Mouse (Mus musculus) heart, adult 2 months (tissue): ENCODE measurements around the gene Actn3. TPM values are rescaled to one million over a fixed set of nuclear protein-coding genes. Genes with fewer than 3 reads are reported as not detected.

Experiments
- DNase-seq, 2 experiments: peaks; one replicate each; pipeline ENCODE4 v3.0.0; 2021
- H3K27ac ChIP-seq: fragments of 200-600 bp; 2 replicates; pipeline ENCODE4 v1.8.1; 2022
- H3K27me3 ChIP-seq: fragments of 200-500 bp; 2 replicates; pipeline ENCODE4 v1.6.1; 2012; ENCODE audit warnings: mild to moderate bottlenecking, low read length, inconsistent platforms, mixed read lengths; ENCODE audit not compliant: control insufficient read depth, insufficient read depth
- H3K36me3 ChIP-seq: fragments of 200-500 bp; 2 replicates; pipeline ENCODE4 v1.6.1; 2012; ENCODE audit warnings: low read length, inconsistent platforms; ENCODE audit not compliant: control insufficient read depth, insufficient read depth
- H3K4me1 ChIP-seq: fragments of 200-500 bp; 2 replicates; pipeline ENCODE4 v1.6.1; 2011; ENCODE audit warnings: low read length; ENCODE audit not compliant: control insufficient read depth, insufficient read depth
- H3K4me3 ChIP-seq: fragments of 200-600 bp; 2 replicates; pipeline ENCODE4 v1.8.1; 2022
- H3K79me2 ChIP-seq: fragments of 200-500 bp; replicated peaks from 2 replicates; pipeline ENCODE4 v1.6.1; 2012; ENCODE audit warnings: mild to moderate bottlenecking, inconsistent platforms, low read length, moderate library complexity, mixed read lengths; ENCODE audit not compliant: control insufficient read depth, insufficient read depth
- H3K9ac ChIP-seq: fragments of 200-500 bp; 2 replicates; pipeline ENCODE4 v1.6.1; 2012; ENCODE audit warnings: low read depth, mild to moderate bottlenecking, control low read depth, inconsistent platforms, low read length, mixed read lengths
- CTCF ChIP-seq: fragments of 200-600 bp; IDR thresholded peaks from 2 replicates; pipeline ENCODE4 v1.8.1; 2022; ENCODE audit warnings: antibody characterized with exemption, mild to moderate bottlenecking, moderate library complexity
- WGBS: fragments of 180-500 bp; shearing (Covaris S2); methylation state at CpG from one replicate; pipeline ENCODE4 v1.1.7; 2018; 5-methylcytosine and 5-hydroxymethylcytosine counted together
- intact Hi-C: fragments of 180-260 bp; cut with DNase I; formaldehyde crosslinking; loops from one replicate; pipeline ENCODE4 v1.15.1; 2025
- polyA plus RNA-seq: library from polyadenylated mRNA; depleted of rRNA; stranded (reverse); fragments of >200 nt; gene quantifications from 2 replicates; pipeline ENCODE4 v1.2.3, GENCODE M21; 2012; rRNA removed
- total RNA-seq, 2 experiments: library from RNA; stranded (reverse); gene quantifications; 2 replicates each; pipeline ENCODE4 v1.2.3; 2021

Actn3 gene
- total and polyA plus RNA-seq, 3 experiments: 0.39 to 0.57 (median 0.39) TPM

DNA sequence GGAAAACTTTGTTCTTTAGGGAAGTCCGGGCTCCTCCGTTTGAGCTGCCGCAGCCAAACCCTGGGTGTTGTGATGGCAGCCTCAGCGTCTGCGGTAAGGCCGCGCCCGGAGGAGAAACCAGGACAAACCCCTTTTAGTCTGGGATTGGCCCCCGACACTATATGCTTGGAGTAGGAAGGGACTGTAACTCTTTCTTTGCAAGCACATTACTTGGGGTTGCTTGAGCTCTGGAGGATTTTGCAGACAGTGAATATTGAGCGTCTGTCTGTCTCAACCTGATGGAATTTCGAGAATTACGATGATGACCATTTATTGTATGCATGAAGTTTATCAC lies 65.8 kb downstream of the Actn3 start:
- Histone ChIP-seq H3K4me3 (peak overlapping the region; percentile 86), H3K79me2 (peaks cover 7% of the 10 kb centered on the region; the same call in 1 of the 2 replicates), H3K27me3 (peaks cover 1% of the 10 kb centered on the region; the same call in 1 of the 2 replicates), H3K4me1 (peaks cover 4% of the 10 kb centered on the region), H3K36me3 (peaks cover 14% of the 10 kb centered on the region), H3K27ac (peak overlapping the region; percentile 88), H3K9ac (peak overlapping the region; percentile 87)
- intact Hi-C loops: loop anchor here (2.0 kb wide), 2 partner anchors 27 to 55 kb away; partner anchors contain the start of genes Ccdc87, Ccs and Rbm4b
- DNase-seq: no peak
- 3% methylated on average over 12 of the region's 12 CpGs for WGBS
- no peak for TF ChIP-seq CTCF

Other genes with a start within 250 kb of the Actn3 start
- not detected for gene Gm960, start 179.2 kb downstream of the Actn3 start, total RNA-seq
- gene Gm960, start 179.2 kb downstream of the Actn3 start, polyA plus RNA-seq: not detected in 2 replicates
- under 1 TPM; 0.23 to 0.27 TPM for gene Sptbn2, start 166.7 kb downstream of the Actn3 start, total RNA-seq
- gene Sptbn2, start 166.7 kb downstream of the Actn3 start, polyA plus RNA-seq: 0.18 and 0.20 TPM in 2 replicates
- gene Rbm4b, start 121.4 kb downstream of the Actn3 start, total RNA-seq: 1 to 10 TPM; 6.3 to 6.5 TPM
- gene Rbm4b, start 121.4 kb downstream of the Actn3 start, polyA plus RNA-seq: 5.1 and 6.9 TPM in 2 replicates
- gene Rbm4, start 84.0 kb downstream of the Actn3 start, total RNA-seq: 10 to 100 TPM; 39.4 to 46.3 TPM
- 39.2 and 63.1 TPM in 2 replicates for gene Rbm4, start 84.0 kb downstream of the Actn3 start, polyA plus RNA-seq
- 10 to 100 TPM in 1 of 2 experiments, 1 to 10 TPM in 1; 8.0 to 16.9 TPM for gene Gm21992, start 66.3 kb downstream of the Actn3 start, total RNA-seq
- 9.3 and 18.4 TPM in 2 replicates for gene Gm21992, start 66.3 kb downstream of the Actn3 start, polyA plus RNA-seq
- gene Rbm14, start 66.3 kb downstream of the Actn3 start, total RNA-seq: 10 to 100 TPM; 19.5 to 25.4 TPM
- 16.2 and 17.2 TPM in 2 replicates for gene Rbm14, start 66.3 kb downstream of the Actn3 start, polyA plus RNA-seq
- 10 to 100 TPM; 23.1 to 28.5 TPM for gene Ccs, start 38.6 kb downstream of the Actn3 start, total RNA-seq
- gene Ccs, start 38.6 kb downstream of the Actn3 start, polyA plus RNA-seq: 26.3 and 27.3 TPM in 2 replicates
- gene Ccdc87, start 38.5 kb downstream of the Actn3 start, total RNA-seq: not detected
- 0.16 TPM in 1 of 2 replicates, not detected in the other for gene Ccdc87, start 38.5 kb downstream of the Actn3 start, polyA plus RNA-seq
- 10 to 100 TPM; 66.6 to 80.6 TPM for gene Ctsf, start 22.8 kb downstream of the Actn3 start, total RNA-seq
- gene Ctsf, start 22.8 kb downstream of the Actn3 start, polyA plus RNA-seq: 80.8 and 80.9 TPM in 2 replicates
- gene Zdhhc24, start 759 bp upstream of the Actn3 start, total RNA-seq: 1 to 10 TPM; 2.3 to 3.0 TPM
- 7.8 and 7.9 TPM in 2 replicates for gene Zdhhc24, start 759 bp upstream of the Actn3 start, polyA plus RNA-seq
- 1 to 10 TPM; 3.5 to 4.5 TPM for gene Bbs1, start 28.7 kb upstream of the Actn3 start, total RNA-seq
- 2.3 and 3.9 TPM in 2 replicates for gene Bbs1, start 28.7 kb upstream of the Actn3 start, polyA plus RNA-seq
- 10 to 100 TPM; 12.7 to 16.3 TPM for gene Dpp3, start 50.4 kb upstream of the Actn3 start, total RNA-seq
- 36.1 and 41.0 TPM in 2 replicates for gene Dpp3, start 50.4 kb upstream of the Actn3 start, polyA plus RNA-seq
- gene Peli3, start 65.2 kb upstream of the Actn3 start, total RNA-seq: 1 to 10 TPM; 2.4 to 2.5 TPM
- gene Peli3, start 65.2 kb upstream of the Actn3 start, polyA plus RNA-seq: 1.9 and 2.5 TPM in 2 replicates
- gene Mrpl11, start 84.2 kb upstream of the Actn3 start, total RNA-seq: 10 to 100 TPM; 61.0 to 67.4 TPM
- 45.2 and 48.5 TPM in 2 replicates for gene Mrpl11, start 84.2 kb upstream of the Actn3 start, polyA plus RNA-seq
- gene Npas4, start 112.4 kb upstream of the Actn3 start, total RNA-seq: not detected
- 0.41 and 0.62 TPM in 2 replicates for gene Npas4, start 112.4 kb upstream of the Actn3 start, polyA plus RNA-seq
- gene Slc29a2, start 146.0 kb upstream of the Actn3 start, total RNA-seq: 10 to 100 TPM; 10.8 to 11.4 TPM
- 35.7 and 42.8 TPM in 2 replicates for gene Slc29a2, start 146.0 kb upstream of the Actn3 start, polyA plus RNA-seq
- gene B4gat1, start 160.9 kb upstream of the Actn3 start, total RNA-seq: 10 to 100 TPM; 43.2 to 43.8 TPM
- gene B4gat1, start 160.9 kb upstream of the Actn3 start, polyA plus RNA-seq: 43.2 and 48.8 TPM in 2 replicates
- gene AC124502.3, start 161.0 kb upstream of the Actn3 start, total RNA-seq: 1 to 10 TPM; 1.3 to 2.3 TPM
- gene AC124502.3, start 161.0 kb upstream of the Actn3 start, polyA plus RNA-seq: 0.08 and 0.15 TPM in 2 replicates
- gene Brms1, start 163.4 kb upstream of the Actn3 start, total RNA-seq: 10 to 100 TPM; 14.3 to 16.9 TPM
- gene Brms1, start 163.4 kb upstream of the Actn3 start, polyA plus RNA-seq: 17.0 and 18.1 TPM in 2 replicates
- 1 to 10 TPM; 1.2 to 1.8 TPM for gene Rin1, start 172.6 kb upstream of the Actn3 start, total RNA-seq
- 2.1 and 3.0 TPM in 2 replicates for gene Rin1, start 172.6 kb upstream of the Actn3 start, polyA plus RNA-seq
- 10 to 100 TPM in 1 of 2 experiments, 1 to 10 TPM in 1; 9.3 to 12.2 TPM for gene Cd248, start 190.2 kb upstream of the Actn3 start, total RNA-seq
- gene Cd248, start 190.2 kb upstream of the Actn3 start, polyA plus RNA-seq: 18.1 and 20.0 TPM in 2 replicates
- 1 to 10 TPM; 2.6 to 2.8 TPM for gene Tmem151a, start 207.6 kb upstream of the Actn3 start, total RNA-seq
- gene Tmem151a, start 207.6 kb upstream of the Actn3 start, polyA plus RNA-seq: 1.9 and 3.3 TPM in 2 replicates
- gene Yif1a, start 210.6 kb upstream of the Actn3 start, total RNA-seq: 100 to 1,000 TPM in 1 of 2 experiments, 10 to 100 TPM in 1; 90.8 to 108 TPM
- 242 and 247 TPM in 2 replicates for gene Yif1a, start 210.6 kb upstream of the Actn3 start, polyA plus RNA-seq
- not detected for gene Cnih2, start 220.6 kb upstream of the Actn3 start, total RNA-seq
- gene Cnih2, start 220.6 kb upstream of the Actn3 start, polyA plus RNA-seq: 0.53 and 0.70 TPM in 2 replicates
- gene Rab1b, start 229.2 kb upstream of the Actn3 start, total RNA-seq: 100 to 1,000 TPM; 173 to 195 TPM
- 221 and 231 TPM in 2 replicates for gene Rab1b, start 229.2 kb upstream of the Actn3 start, polyA plus RNA-seq
- gene Klc2, start 240.7 kb upstream of the Actn3 start, total RNA-seq: 10 to 100 TPM; 49.0 to 50.6 TPM
- 56.7 and 57.4 TPM in 2 replicates for gene Klc2, start 240.7 kb upstream of the Actn3 start, polyA plus RNA-seq